Mouse (Mus musculus) midbrain, embryonic 16.5 days (tissue): ENCODE results near the gene Fam163b. TPM values are rescaled to one million over a fixed set of nuclear protein-coding genes. Genes with fewer than 3 reads are reported as not detected.

ENCODE experiments used
- ATAC-seq: fragments of 200-750 bp; cut with Nextera tagmentation; 2 replicates; pipeline ENCODE4 v1.8.0; 2017; ENCODE audit warnings: moderate TSS enrichment
- H3K27ac ChIP-seq: fragments of 300-500 bp; sonication (generic); 2 replicates; pipeline ENCODE4 v1.5.1; 2014; ENCODE audit warnings: mild to moderate bottlenecking, low read length, mixed read lengths
- H3K27me3 ChIP-seq: fragments of 300-500 bp; sonication (generic); 2 replicates; pipeline ENCODE4 v1.6.1; 2014; ENCODE audit warnings: low read depth, low read length, mixed read lengths; ENCODE audit not compliant: control insufficient read depth, insufficient read depth
- H3K36me3 ChIP-seq: fragments of 300-500 bp; sonication (generic); 2 replicates; pipeline ENCODE4 v1.6.1; 2014; ENCODE audit warnings: mild to moderate bottlenecking, low read length, moderate library complexity, mixed read lengths; ENCODE audit not compliant: control insufficient read depth, insufficient read depth
- H3K4me1 ChIP-seq: fragments of 300-500 bp; sonication (generic); 2 replicates; pipeline ENCODE4 v1.6.1; 2014; ENCODE audit warnings: mild to moderate bottlenecking, low read length, mixed read lengths; ENCODE audit not compliant: control insufficient read depth, insufficient read depth
- H3K4me2 ChIP-seq: fragments of 300-500 bp; sonication (generic); 2 replicates; pipeline ENCODE4 v1.6.1; 2014; ENCODE audit warnings: mild to moderate bottlenecking, low read length, mixed read lengths
- H3K4me3 ChIP-seq: fragments of 300-500 bp; sonication (generic); 2 replicates; pipeline ENCODE4 v1.5.1; 2014; ENCODE audit warnings: low read depth, mild to moderate bottlenecking, low read length, moderate library complexity, mixed read lengths
- H3K9ac ChIP-seq: fragments of 300-500 bp; sonication (generic); 2 replicates; pipeline ENCODE4 v1.6.1; 2014; ENCODE audit warnings: low read depth, low read length, mixed read lengths
- H3K9me3 ChIP-seq: fragments of 300-500 bp; sonication (generic); replicated peaks from 2 replicates; pipeline ENCODE4 v1.6.1; 2014; ENCODE audit warnings: mild to moderate bottlenecking, low read length, mixed read lengths; ENCODE audit not compliant: control insufficient read depth, poor library complexity, severe bottlenecking
- WGBS: fragments of 180-500 bp; shearing (Covaris S2); extraction: QIAGEN DNeasy Blood & Tissue Kit; methylation state at CpG from one replicate; pipeline ENCODE4 v1.1.7; 2014; 5-methylcytosine and 5-hydroxymethylcytosine counted together
- polyA plus RNA-seq: library from polyadenylated mRNA; unstranded; fragments of >200 nt; fragmentation: Nextera tagmentation; extraction: Ambion mirVana; gene quantifications from 2 replicates; pipeline ENCODE4 v1.2.1, GENCODE M21; 2015

The Fam163b gene
- polyA plus RNA-seq, 1 experiment from 2014 or later = 8.1 TPM

DNA sequence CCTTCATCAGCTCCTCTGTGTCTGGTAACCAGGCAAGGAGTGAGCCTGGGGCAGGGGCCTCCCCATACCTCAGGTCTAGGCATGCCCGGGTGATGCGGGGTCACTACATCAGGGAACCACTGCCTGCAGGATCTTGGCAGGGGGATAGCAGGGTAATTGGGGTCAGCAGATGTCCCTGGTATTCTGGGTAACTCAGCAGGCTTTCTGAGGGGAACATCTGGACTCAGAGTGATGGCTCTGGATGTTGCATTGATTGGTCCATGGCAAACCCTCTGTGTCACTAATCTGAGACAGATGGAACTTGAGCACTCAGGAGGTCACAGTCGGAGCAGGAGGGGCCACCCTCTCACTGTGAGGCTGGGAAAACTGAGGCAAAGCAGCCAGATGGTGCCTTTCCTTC lies 35.5 kb downstream of the Fam163b start:
- H3K9ac ChIP-seq = no peak overlapping the region
- no peaks in the 10 kb centered on the region for H3K36me3 ChIP-seq
- no peaks in the 10 kb centered on the region for H3K27me3 ChIP-seq
- no peak for ATAC-seq
- H3K9me3 ChIP-seq = no peaks in the 10 kb centered on the region
- H3K27ac ChIP-seq = no peak overlapping the region
- peaks cover 12% of the 10 kb centered on the region for H3K4me1 ChIP-seq
- no peak overlapping the region for H3K4me3 ChIP-seq
- WGBS = 72% methylated on average over 3 of the region's 3 CpGs
- H3K4me2 ChIP-seq = no peak overlapping the region

DNA sequence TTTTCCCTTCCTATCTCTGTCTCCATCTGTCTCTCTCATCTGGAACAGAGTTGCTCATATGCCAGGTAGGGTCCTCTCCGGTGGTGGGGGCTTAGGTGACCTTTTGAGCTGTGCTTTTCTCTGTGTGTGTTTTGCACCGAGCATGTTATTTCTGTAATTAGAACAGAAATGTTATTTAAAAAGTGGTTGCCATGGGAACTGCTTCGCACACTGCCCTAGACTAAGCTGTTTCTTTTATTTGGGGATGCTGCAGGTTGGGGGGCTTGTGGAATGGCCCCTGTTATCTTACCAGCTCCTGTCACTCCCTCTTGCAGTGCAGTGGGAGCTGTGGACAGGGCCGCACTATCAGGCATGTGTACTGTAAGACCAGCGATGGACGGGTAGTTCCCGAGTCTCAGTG lies 38.7 kb downstream of the Fam163b start:
- Histone ChIP-seq H3K36me3 (no peaks in the 10 kb centered on the region), H3K4me3 (no peak overlapping the region), H3K4me1 (peaks cover 12% of the 10 kb centered on the region), H3K4me2 (no peak overlapping the region), H3K9me3 (no peaks in the 10 kb centered on the region), H3K27ac (peak overlapping the region; percentile 64), H3K27me3 (no peaks in the 10 kb centered on the region), H3K9ac (no peak overlapping the region)
- 43% methylated on average over 7 of the region's 7 CpGs for WGBS
- ATAC-seq = peak; percentile 67; the same call in 1 of the 2 replicates

DNA sequence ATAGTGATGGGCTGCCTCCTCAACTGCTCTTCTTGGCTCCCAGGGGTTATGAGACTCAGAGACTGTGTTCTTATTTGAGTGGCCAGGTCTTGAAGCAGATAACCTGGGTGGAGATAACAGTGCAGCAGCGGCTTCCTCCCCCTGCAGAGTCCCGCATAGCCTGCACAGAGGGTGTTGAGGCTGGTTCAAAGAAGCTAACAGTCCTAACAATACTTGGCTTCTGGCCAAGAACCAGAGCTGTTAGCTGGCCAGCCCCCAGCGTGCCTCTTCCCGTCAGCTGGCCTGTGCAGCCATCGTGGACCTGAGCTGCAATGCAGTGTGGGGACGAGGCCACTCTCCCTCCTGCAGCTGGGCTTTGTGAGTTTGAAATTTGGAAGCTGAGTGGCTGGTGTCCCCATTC lies 44.5 kb downstream of the Fam163b start:
- no peak overlapping the region for H3K4me3 ChIP-seq
- no peak overlapping the region for H3K4me2 ChIP-seq
- no peaks in the 10 kb centered on the region for H3K9me3 ChIP-seq
- H3K27me3 ChIP-seq = no peaks in the 10 kb centered on the region
- H3K36me3 ChIP-seq = no peaks in the 10 kb centered on the region
- H3K27ac ChIP-seq = peak overlapping the region; percentile 37; the same call in 1 of the 2 replicates
- WGBS = 18% methylated on average over 6 of the region's 6 CpGs
- H3K4me1 ChIP-seq = peaks cover 9% of the 10 kb centered on the region; the same call in 1 of the 2 replicates
- no peak overlapping the region for H3K9ac ChIP-seq
- 0 out of 2 replicates have a peak, but pooled peaks have one; percentile 36 for ATAC-seq

DNA sequence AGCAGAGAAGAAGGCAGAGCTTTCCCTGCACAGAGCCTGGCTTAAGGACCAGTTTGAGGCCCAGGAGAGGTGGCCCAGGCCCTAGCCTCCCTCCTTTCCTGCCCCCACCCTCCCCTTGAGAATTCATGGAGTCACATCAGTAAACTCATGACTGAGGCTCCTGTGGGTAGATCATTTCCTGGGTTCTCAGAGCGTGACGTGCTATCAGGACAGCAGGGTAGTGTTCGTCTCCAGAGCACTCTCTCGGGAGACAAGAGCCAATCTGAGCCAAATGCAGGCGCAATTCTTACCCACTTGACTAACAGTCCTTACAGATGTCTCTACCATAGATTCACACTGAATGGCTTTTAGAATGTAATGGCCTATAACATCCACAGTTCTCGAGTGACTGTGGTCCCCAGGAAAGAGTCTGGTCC lies 45.0 kb downstream of the Fam163b start:
- 55% methylated on average over 6 of the region's 6 CpGs for WGBS

DNA sequence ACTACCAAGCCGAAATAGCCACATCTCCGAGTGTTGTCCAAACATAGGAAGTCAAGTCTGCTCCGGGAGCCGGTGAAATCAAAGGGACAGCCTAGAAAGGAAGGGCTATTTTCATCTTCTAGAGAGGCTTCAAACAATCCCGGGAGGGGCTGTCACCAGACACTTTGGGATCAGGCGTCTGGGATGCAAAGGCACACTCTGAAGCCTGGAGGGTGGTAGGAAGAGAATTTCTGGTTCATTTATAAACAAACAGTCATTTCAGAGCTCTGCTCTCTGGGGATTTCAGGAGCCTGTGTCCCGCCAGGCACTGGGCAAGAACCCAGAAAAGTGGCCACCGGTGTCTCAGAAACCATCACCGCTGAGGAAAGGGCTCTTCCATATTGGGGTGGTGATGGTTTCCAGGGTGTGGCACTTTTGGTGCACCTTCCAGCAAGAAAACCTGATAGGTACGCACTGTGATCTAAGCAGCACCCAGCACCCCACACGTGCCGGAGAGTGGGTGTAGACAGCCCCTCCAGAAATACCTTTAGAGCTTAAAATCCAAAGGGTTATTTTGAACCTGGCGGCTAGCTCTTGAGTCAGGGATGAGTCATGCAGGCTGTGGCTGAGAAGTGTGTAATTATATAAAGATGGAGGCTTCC lies 45.8 kb downstream of the Fam163b start:
- no peaks in the 10 kb centered on the region for H3K9me3 ChIP-seq
- peaks cover 9% of the 10 kb centered on the region; the same call in 1 of the 2 replicates for H3K4me1 ChIP-seq
- no peak for ATAC-seq
- H3K27ac ChIP-seq = no peak overlapping the region
- 64% methylated on average over 13 of the region's 13 CpGs for WGBS
- H3K9ac ChIP-seq = no peak overlapping the region
- H3K4me3 ChIP-seq = no peak overlapping the region
- H3K36me3 ChIP-seq = no peaks in the 10 kb centered on the region
- H3K4me2 ChIP-seq = no peak overlapping the region
- no peaks in the 10 kb centered on the region for H3K27me3 ChIP-seq

More for the DNA sequence above, 45.0 kb downstream of the Fam163b start:
- ATAC-seq = no peak
- Histone ChIP-seq H3K4me3 (no peak overlapping the region), H3K4me2 (no peak overlapping the region), H3K9me3 (no peaks in the 10 kb centered on the region), H3K9ac (no peak overlapping the region), H3K27ac (no peak overlapping the region), H3K27me3 (no peaks in the 10 kb centered on the region), H3K4me1 (peaks cover 9% of the 10 kb centered on the region; the same call in 1 of the 2 replicates), H3K36me3 (no peaks in the 10 kb centered on the region)

DNA sequence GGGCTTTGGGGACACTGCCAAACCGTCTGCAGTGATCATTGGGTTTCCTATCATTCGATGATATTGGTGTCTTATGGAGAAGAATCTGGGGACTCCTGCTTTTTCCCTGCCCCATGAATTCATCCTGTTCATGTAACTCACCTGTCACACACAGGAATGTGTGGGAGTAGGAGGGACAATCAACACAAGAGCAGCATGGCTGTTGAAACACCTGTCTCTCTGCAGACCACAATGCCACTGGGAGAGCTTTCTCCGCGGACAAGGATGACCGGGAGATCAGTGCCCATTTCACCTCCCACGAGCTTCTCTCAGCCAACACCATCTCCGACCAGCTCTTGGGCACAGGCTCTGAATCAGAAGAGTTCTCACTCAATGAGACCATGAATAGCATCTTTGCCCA lies 47.1 kb downstream of the Fam163b start:
- no peak overlapping the region for H3K27ac ChIP-seq
- no peak overlapping the region for H3K4me2 ChIP-seq
- no peak overlapping the region for H3K4me3 ChIP-seq
- H3K9me3 ChIP-seq = no peaks in the 10 kb centered on the region
- no peaks in the 10 kb centered on the region for H3K36me3 ChIP-seq
- H3K27me3 ChIP-seq = no peaks in the 10 kb centered on the region
- 93% methylated on average over 7 of the region's 7 CpGs for WGBS
- H3K9ac ChIP-seq = no peak overlapping the region
- ATAC-seq = no peak
- H3K4me1 ChIP-seq = peaks cover 9% of the 10 kb centered on the region; the same call in 1 of the 2 replicates

DNA sequence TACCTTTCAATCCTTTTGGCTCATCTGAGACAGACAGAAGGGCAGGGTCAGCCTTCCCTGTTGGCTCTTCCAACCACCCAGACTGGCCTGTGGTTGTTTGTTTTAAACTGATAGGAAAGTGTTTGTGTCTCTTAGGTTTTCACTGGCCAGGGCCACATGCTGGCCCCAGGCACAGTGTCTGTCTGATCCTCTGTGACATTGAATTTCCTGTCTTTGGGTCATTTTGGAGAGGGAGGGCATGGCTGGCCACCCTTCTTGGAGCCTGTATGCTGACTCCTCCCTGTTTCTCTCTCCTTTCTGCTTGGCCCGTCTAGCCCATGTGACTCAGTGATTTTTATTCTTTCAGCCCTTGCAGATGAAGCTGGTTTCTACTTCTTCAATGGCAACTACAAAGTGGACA lies 53.1 kb downstream of the Fam163b start:
- no peak for ATAC-seq
- Histone ChIP-seq H3K4me2 (no peak overlapping the region), H3K4me3 (no peak overlapping the region), H3K9me3 (no peaks in the 10 kb centered on the region), H3K36me3 (no peaks in the 10 kb centered on the region), H3K4me1 (no peaks in the 10 kb centered on the region), H3K27me3 (no peaks in the 10 kb centered on the region), H3K27ac (no peak overlapping the region), H3K9ac (no peak overlapping the region)
- WGBS = 88% methylated on average over 1 of the region's 1 CpGs

DNA sequence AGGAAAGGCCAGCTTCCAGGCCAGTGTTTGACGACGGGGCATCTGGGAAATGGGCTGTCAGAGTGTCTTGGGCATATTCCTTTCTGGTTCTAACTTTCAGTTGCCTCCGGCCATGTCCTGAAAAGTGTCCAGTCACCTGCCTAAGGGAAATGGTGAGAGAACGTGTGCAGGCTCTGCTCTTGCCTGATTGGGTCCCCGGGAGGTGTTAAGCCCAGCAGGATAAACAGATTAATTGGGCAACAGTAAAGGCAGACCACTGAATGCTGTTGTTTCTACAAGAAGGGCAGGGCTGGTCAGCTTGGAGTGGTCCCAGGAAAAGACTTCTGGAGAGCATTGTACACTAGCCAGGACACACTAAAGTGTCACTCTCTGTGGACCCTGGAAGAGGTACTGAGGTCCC lies 53.6 kb downstream of the Fam163b start:
- H3K9me3 ChIP-seq = no peaks in the 10 kb centered on the region
- ATAC-seq = no peak
- no peaks in the 10 kb centered on the region for H3K36me3 ChIP-seq
- H3K27ac ChIP-seq = no peak overlapping the region
- no peak overlapping the region for H3K4me2 ChIP-seq
- H3K4me3 ChIP-seq = no peak overlapping the region
- WGBS = 74% methylated on average over 5 of the region's 5 CpGs
- no peak overlapping the region for H3K9ac ChIP-seq
- no peaks in the 10 kb centered on the region for H3K4me1 ChIP-seq
- H3K27me3 ChIP-seq = no peaks in the 10 kb centered on the region

DNA sequence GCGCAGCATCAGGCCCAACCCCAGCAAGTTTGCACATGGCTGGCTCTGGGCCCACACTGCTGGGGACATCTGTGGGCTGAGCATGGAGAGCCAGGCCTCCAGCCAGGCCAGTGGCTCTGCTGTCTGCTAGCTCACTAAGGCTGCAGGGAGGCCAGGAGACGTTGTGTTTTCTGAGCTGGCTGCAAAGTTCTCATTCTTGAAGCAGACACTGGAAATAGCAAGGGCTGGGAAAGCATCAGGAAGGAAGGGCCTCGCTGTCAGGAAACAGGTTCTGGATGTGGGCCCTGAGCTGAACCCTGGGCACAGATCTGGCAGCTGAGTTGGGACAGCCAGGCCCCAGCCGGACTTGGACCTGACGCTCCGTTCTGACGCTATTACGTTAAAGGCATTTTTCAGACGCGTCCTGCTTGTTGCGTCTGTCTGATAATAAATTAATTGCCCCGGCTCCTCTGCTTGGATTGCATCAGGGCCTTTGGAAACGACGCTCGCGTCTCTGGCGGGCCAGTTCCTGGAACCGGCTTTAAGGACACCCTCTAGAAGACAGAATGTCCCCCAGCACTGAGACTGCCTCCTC lies 54.1 kb downstream of the Fam163b start:
- ATAC-seq = no peak
- no peaks in the 10 kb centered on the region for H3K36me3 ChIP-seq

More for the DNA sequence above, 54.1 kb downstream of the Fam163b start:
- 83% methylated on average over 18 of the region's 18 CpGs for WGBS
- Histone ChIP-seq H3K9ac (no peak overlapping the region), H3K9me3 (no peaks in the 10 kb centered on the region), H3K27ac (no peak overlapping the region), H3K27me3 (no peaks in the 10 kb centered on the region), H3K4me3 (no peak overlapping the region), H3K4me1 (no peaks in the 10 kb centered on the region), H3K4me2 (no peak overlapping the region)
